Mouse (Mus musculus): Measurements from ENCODE around the gene Fis1. TPM values are rescaled to one million over a fixed set of nuclear protein-coding genes. Genes with fewer than 3 reads are reported as not detected.
"Not testable (repeated sequence)": the region's sequence is repeated elsewhere in the genome, so short reads cannot be mapped to it uniquely, and the experiment has no call there.

Fis1 gene
- polyA plus RNA-seq, 1 experiment from 2014 or later, result 309 TPM

DNA sequence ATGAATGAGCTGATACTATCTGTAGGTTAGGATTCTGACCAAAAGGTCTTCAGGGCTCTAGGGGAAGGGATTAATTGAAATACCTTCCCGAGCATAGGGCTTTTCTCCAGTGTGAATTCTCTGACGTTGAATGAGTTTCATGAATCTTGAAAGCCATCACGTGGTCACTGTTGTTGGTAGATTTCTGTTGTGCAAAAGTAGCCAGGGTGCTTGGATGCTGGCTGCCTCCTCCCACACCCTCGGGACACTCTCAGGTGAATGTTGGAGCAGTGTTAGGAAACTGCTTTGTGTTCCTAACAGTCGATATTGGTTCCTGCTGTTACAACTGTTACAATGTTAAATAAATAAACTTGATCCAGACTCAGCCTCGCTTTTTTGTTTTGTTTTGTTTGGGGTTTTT is 16.3 kb upstream of the Fis1 start:
- Histone ChIP-seq H3K36me3 (ENCODE audit: control insufficient read depth, insufficient read depth, low read length) (no peaks in the 10 kb centered on the region), H3K4me3 (ENCODE audit: low read depth, low read length) (no peak overlapping the region), H3K4me1 (replicated peaks; ENCODE audit: control insufficient read depth, insufficient read depth, low read length) (no peaks in the 10 kb centered on the region), H3K9me3 (ENCODE audit: control insufficient read depth, low read length) (no peaks in the 10 kb centered on the region), H3K27me3 (replicated peaks; ENCODE audit: control insufficient read depth, insufficient read depth, low read length) (no peaks in the 10 kb centered on the region), H3K27ac (ENCODE audit: low read depth) (no peak overlapping the region), H3K9ac (ENCODE audit: low read length) (no peak overlapping the region), H3K4me2 (ENCODE audit: low read length) (no peak overlapping the region)
- WGBS, result 82% methylated on average over 6 of the region's 6 CpGs
- ATAC-seq (replicated peaks; ENCODE audit: low FRiP score, low TSS enrichment, low read depth) (no peak), DNase-seq (ENCODE audit: low spot score) (no peak)

DNA sequence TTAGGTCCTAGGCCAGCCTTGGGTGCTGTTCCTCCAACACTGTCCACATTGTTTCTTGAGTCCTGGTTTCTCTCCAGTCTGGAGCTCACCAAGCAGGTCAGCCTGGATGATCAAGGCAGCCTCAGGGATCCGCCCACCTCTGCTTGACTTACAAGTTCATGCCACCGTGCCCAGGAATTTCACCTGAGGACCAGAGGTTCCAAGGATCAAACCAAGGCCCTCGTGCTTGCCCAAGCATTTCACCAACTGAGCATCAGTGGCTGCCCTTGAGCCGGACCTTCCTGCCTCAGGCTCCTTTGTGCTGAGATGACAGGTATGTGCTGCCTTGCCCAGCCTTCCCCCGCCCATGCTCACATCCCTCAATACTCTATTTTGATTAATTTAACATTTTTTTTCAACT is 15.5 kb upstream of the Fis1 start:
- H3K4me3 ChIP-seq (ENCODE audit: low read depth, low read length), result no peak overlapping the region
- no peaks in the 10 kb centered on the region for H3K9me3 ChIP-seq (ENCODE audit: control insufficient read depth, low read length)
- H3K9ac ChIP-seq (ENCODE audit: low read length), result no peak overlapping the region
- H3K4me1 ChIP-seq (replicated peaks; ENCODE audit: control insufficient read depth, insufficient read depth, low read length), result no peaks in the 10 kb centered on the region
- no peaks in the 10 kb centered on the region for H3K36me3 ChIP-seq (ENCODE audit: control insufficient read depth, insufficient read depth, low read length)
- no peak for DNase-seq (ENCODE audit: low spot score)
- no peaks in the 10 kb centered on the region for H3K27me3 ChIP-seq (replicated peaks; ENCODE audit: control insufficient read depth, insufficient read depth, low read length)
- H3K27ac ChIP-seq (ENCODE audit: low read depth), result no peak overlapping the region
- no peak for ATAC-seq (replicated peaks; ENCODE audit: low FRiP score, low TSS enrichment, low read depth)
- no peak overlapping the region for H3K4me2 ChIP-seq (ENCODE audit: low read length)
- WGBS, result 90% methylated on average over 5 of the region's 5 CpGs

- Histone ChIP-seq H3K27me3 (replicated peaks; ENCODE audit: control insufficient read depth, insufficient read depth, low read length) (no peaks in the 10 kb centered on the region), H3K9me3 (ENCODE audit: control insufficient read depth, low read length) (no peaks in the 10 kb centered on the region), H3K9ac (ENCODE audit: low read length) (no peak overlapping the region), H3K4me2 (ENCODE audit: low read length) (no peak overlapping the region), H3K36me3 (ENCODE audit: control insufficient read depth, insufficient read depth, low read length) (no peaks in the 10 kb centered on the region), H3K27ac (ENCODE audit: low read depth) (no peak overlapping the region), H3K4me3 (ENCODE audit: low read depth, low read length) (no peak overlapping the region), H3K4me1 (replicated peaks; ENCODE audit: control insufficient read depth, insufficient read depth, low read length) (no peaks in the 10 kb centered on the region)
- no peak for ATAC-seq (replicated peaks; ENCODE audit: low FRiP score, low TSS enrichment, low read depth)
- DNase-seq (ENCODE audit: low spot score), result no peak
- 68% methylated on average over 7 of the region's 7 CpGs for WGBS
Measured at GRCm38 (mm10) chr5:136939284-136939683, 13.8 kb upstream of the Fis1 start.

- 79% methylated on average over 6 of the region's 6 CpGs for WGBS
- H3K9me3 ChIP-seq (ENCODE audit: control insufficient read depth, low read length); DNase-seq (ENCODE audit: low spot score); H3K4me2 ChIP-seq (ENCODE audit: low read length); H3K27me3 ChIP-seq (replicated peaks; ENCODE audit: control insufficient read depth, insufficient read depth, low read length); H3K4me1 ChIP-seq (replicated peaks; ENCODE audit: control insufficient read depth, insufficient read depth, low read length); H3K27ac ChIP-seq (ENCODE audit: low read depth); H3K36me3 ChIP-seq (ENCODE audit: control insufficient read depth, insufficient read depth, low read length); H3K4me3 ChIP-seq (ENCODE audit: low read depth, low read length); H3K9ac ChIP-seq (ENCODE audit: low read length); ATAC-seq (replicated peaks; ENCODE audit: low FRiP score, low TSS enrichment, low read depth): not testable (repeated sequence)
Measured at GRCm38 (mm10) chr5:136940029-136940428, 13.0 kb upstream of the Fis1 start.

DNA sequence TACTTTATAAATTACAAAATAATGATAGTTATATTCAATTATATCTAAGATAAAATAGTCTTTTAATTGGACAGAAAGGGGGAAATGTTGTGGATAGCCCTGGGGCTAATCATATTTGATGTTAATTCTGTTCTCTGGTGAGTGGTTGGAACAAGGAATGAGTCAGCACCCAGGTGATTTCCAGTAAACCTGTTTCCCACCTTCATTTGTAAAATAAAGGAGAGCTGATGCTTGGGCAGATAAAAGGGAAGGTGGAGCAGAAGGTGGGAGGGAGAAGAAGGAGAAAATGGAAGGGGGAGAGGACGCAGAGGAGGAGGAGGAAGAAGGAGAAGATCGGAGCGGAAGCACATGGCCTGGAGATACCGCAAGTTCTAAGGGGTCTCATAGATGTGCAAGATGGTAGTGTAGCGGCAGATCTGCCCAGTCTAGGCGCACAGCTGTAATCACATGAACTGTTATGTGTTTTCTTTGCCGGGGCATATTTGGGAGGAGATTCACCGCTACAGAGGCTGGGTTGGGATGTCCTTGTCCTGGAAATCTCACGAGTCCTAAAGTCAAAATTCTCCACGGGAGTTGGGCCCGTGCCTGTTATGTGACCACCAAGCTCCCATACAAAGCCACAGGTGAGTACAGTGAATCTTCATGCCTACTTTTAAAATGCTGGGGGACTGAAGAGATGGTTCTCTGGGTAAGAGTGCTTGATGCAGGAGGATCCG is 12.1 kb upstream of the Fis1 start:
- Histone ChIP-seq H3K27ac (ENCODE audit: low read depth) (no peak overlapping the region), H3K36me3 (ENCODE audit: control insufficient read depth, insufficient read depth, low read length) (no peaks in the 10 kb centered on the region), H3K4me2 (ENCODE audit: low read length) (no peak overlapping the region), H3K27me3 (replicated peaks; ENCODE audit: control insufficient read depth, insufficient read depth, low read length) (no peaks in the 10 kb centered on the region), H3K4me3 (ENCODE audit: low read depth, low read length) (no peak overlapping the region), H3K4me1 (replicated peaks; ENCODE audit: control insufficient read depth, insufficient read depth, low read length) (no peaks in the 10 kb centered on the region), H3K9ac (ENCODE audit: low read length) (no peak overlapping the region), H3K9me3 (ENCODE audit: control insufficient read depth, low read length) (no peaks in the 10 kb centered on the region)
- no peak for ATAC-seq (replicated peaks; ENCODE audit: low FRiP score, low TSS enrichment, low read depth)
- WGBS, result 83% methylated on average over 12 of the region's 12 CpGs
- no peak for DNase-seq (ENCODE audit: low spot score)

DNA sequence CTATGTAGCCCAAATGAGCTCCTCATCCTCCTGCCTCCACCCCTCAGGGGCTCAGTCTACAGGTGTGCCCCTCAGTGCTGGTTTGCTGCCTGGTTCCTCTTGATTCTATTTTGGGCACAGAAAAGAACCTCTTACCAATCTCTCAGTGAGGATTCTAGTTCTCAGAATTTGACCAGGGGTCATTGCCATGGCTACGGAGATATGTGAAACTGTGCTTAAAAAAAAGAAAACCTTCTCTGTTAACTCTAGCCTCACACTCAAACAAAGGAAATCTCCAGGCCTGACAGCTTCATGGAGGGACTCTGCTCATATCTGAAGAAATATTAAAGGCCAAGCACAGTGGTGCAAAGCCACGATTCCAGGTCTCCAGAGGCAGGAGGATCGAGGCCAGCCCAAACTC is 10.3 kb upstream of the Fis1 start:
- H3K4me3 ChIP-seq (ENCODE audit: low read depth, low read length), result no peak overlapping the region
- ATAC-seq (replicated peaks; ENCODE audit: low FRiP score, low TSS enrichment, low read depth), result no peak
- H3K4me1 ChIP-seq (replicated peaks; ENCODE audit: control insufficient read depth, insufficient read depth, low read length), result no peaks in the 10 kb centered on the region
- H3K27me3 ChIP-seq (replicated peaks; ENCODE audit: control insufficient read depth, insufficient read depth, low read length), result no peaks in the 10 kb centered on the region
- 68% methylated on average over 3 of the region's 3 CpGs for WGBS
- H3K9me3 ChIP-seq (ENCODE audit: control insufficient read depth, low read length), result no peaks in the 10 kb centered on the region
- no peak for DNase-seq (ENCODE audit: low spot score)
- no peak overlapping the region for H3K9ac ChIP-seq (ENCODE audit: low read length)
- no peak overlapping the region for H3K4me2 ChIP-seq (ENCODE audit: low read length)
- H3K36me3 ChIP-seq (ENCODE audit: control insufficient read depth, insufficient read depth, low read length), result no peaks in the 10 kb centered on the region
- no peak overlapping the region for H3K27ac ChIP-seq (ENCODE audit: low read depth)

GRCm38 (mm10) chr5:136943382-136943781 is 9.7 kb upstream of the Fis1 start:
- WGBS, result 70% methylated on average over 2 of the region's 2 CpGs
- Histone ChIP-seq H3K9me3 (ENCODE audit: control insufficient read depth, low read length) (no peaks in the 10 kb centered on the region), H3K27me3 (replicated peaks; ENCODE audit: control insufficient read depth, insufficient read depth, low read length) (no peaks in the 10 kb centered on the region), H3K4me3 (ENCODE audit: low read depth, low read length) (no peak overlapping the region), H3K36me3 (ENCODE audit: control insufficient read depth, insufficient read depth, low read length) (no peaks in the 10 kb centered on the region), H3K4me1 (replicated peaks; ENCODE audit: control insufficient read depth, insufficient read depth, low read length) (no peaks in the 10 kb centered on the region), H3K4me2 (ENCODE audit: low read length) (no peak overlapping the region), H3K9ac (ENCODE audit: low read length) (no peak overlapping the region), H3K27ac (ENCODE audit: low read depth) (no peak overlapping the region)
- DNase-seq (ENCODE audit: low spot score) (no peak), ATAC-seq (replicated peaks; ENCODE audit: low FRiP score, low TSS enrichment, low read depth) (no peak)

DNA sequence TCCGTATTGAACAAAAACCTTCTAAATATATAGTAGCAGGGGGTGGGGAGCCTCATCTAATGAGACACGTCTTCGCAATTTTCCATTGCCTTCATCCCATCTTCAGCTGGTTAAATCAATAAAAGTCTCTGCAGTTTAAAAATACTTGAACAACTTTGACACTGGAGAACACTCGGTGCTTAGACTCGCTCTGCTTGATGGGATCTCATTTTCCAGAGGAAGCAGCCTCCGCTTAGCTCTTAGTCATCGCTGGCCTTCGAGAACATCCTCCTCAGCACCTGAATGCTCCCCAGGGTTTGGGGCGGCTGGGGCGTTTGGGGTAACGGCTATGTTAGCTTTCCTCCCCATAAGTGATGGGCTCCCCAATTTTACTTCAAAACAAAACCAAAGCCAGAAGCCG is 8.0 kb upstream of the Fis1 start:
- ATAC-seq (replicated peaks; ENCODE audit: low FRiP score, low TSS enrichment, low read depth) (no peak), DNase-seq (ENCODE audit: low spot score) (no peak)
- Histone ChIP-seq H3K4me3 (ENCODE audit: low read depth, low read length) (no peak overlapping the region), H3K27me3 (replicated peaks; ENCODE audit: control insufficient read depth, insufficient read depth, low read length) (no peaks in the 10 kb centered on the region), H3K4me2 (ENCODE audit: low read length) (no peak overlapping the region), H3K27ac (ENCODE audit: low read depth) (no peak overlapping the region), H3K4me1 (replicated peaks; ENCODE audit: control insufficient read depth, insufficient read depth, low read length) (no peaks in the 10 kb centered on the region), H3K36me3 (ENCODE audit: control insufficient read depth, insufficient read depth, low read length) (no peaks in the 10 kb centered on the region), H3K9ac (ENCODE audit: low read length) (no peak overlapping the region), H3K9me3 (ENCODE audit: control insufficient read depth, low read length) (no peaks in the 10 kb centered on the region)
- WGBS, result 78% methylated on average over 12 of the region's 12 CpGs

DNA sequence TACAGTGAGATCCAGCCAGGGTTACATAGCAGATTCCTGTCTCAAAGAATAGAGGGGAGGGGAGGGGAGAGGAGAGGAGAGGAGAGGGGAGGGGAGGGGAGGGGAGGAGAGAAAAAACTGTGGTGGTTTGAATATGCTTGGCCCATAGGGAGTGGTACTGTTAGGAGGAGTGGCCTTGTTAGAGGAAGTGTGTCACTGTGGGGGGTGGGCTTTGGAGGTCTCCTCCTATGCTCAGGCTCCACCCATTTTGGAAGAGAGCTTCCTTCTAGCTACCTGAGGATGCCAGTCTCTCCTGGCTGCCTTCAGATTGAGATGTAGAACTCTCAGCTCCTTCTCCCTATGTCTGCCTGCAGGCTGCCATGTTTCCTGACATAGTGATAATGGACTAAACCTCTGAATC is 5.2 kb upstream of the Fis1 start:
- H3K27ac ChIP-seq (ENCODE audit: low read depth), result no peak overlapping the region
- ATAC-seq (replicated peaks; ENCODE audit: low FRiP score, low TSS enrichment, low read depth), result no peak

More for the DNA sequence above, 5.2 kb upstream of the Fis1 start:
- Histone ChIP-seq H3K4me2 (ENCODE audit: low read length) (no peak overlapping the region), H3K27me3 (replicated peaks; ENCODE audit: control insufficient read depth, insufficient read depth, low read length) (no peaks in the 10 kb centered on the region), H3K36me3 (ENCODE audit: control insufficient read depth, insufficient read depth, low read length) (no peaks in the 10 kb centered on the region), H3K4me3 (ENCODE audit: low read depth, low read length) (no peak overlapping the region), H3K9me3 (ENCODE audit: control insufficient read depth, low read length) (no peaks in the 10 kb centered on the region), H3K9ac (ENCODE audit: low read length) (no peak overlapping the region), H3K4me1 (replicated peaks; ENCODE audit: control insufficient read depth, insufficient read depth, low read length) (no peaks in the 10 kb centered on the region)
- DNase-seq (ENCODE audit: low spot score), result no peak

Data from intestine, embryonic 14.5 days (tissue).